Mouse (Mus musculus) effector memory CD4-positive, alpha-beta T cell, adult 5 months (primary cell): ENCODE data around the gene Vmn1r54. TPM values are rescaled to one million over a fixed set of nuclear protein-coding genes. Genes with fewer than 3 reads are reported as not detected.

ENCODE experiments used
- polyA plus RNA-seq: library from polyadenylated mRNA; unstranded; fragments of 100-300 nt; shearing (Covaris generic); gene quantifications from one replicate; pipeline ENCODE4 v1.2.1, GENCODE M21; 2017

The Vmn1r54 gene
- polyA plus RNA-seq = not detected

GRCm38 (mm10) chr6:90246000-90246399 is at the start of gene Vmn1r54:
Vmn1r54 (plus strand) TSS chr6:90246300.

GRCm38 (mm10) chr6:90202493-90202892 is 43.6 kb upstream of the Vmn1r54 start, which contains the start of gene V1ra8:
V1ra8 (plus strand) TSS chr6:90202793.

GRCm38 (mm10) chr6:90224338-90224737 is 21.8 kb upstream of the Vmn1r54 start, which contains the start of gene Vmn1r53:
Vmn1r53 (minus strand) TSS chr6:90224438.

DNA sequence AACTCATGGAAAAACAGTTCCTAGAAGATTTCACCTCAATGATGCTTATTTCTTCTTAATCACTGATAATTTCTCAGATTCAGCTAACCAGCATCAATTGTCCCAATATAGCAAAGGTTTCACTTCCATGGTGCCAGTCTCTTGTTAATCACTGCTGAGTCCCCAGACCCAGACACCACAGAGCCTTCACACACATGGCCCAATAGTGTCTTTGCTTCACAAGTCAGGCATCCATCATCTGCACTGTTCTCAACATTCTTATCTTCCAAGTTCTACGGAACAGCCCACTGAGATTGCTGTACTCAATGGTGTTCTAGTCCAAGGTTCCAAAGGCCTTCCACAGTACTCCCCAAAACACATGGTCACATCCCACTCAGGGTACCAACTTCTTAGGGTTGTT is 54.8 kb downstream of the Vmn1r54 start, which contains the start of gene BC048671:
Gene BC048671 (plus strand): TSS at position 301 of the 400 bp plus-strand sequence.

Other genes starting within 250 kb of the Vmn1r54 start
- gene Vmn1r47, start 230.2 kb upstream of the Vmn1r54 start, polyA plus RNA-seq = not detected
- gene Vmn1r48, start 209.5 kb upstream of the Vmn1r54 start, polyA plus RNA-seq = not detected
- gene Vmn1r49, start 167.8 kb upstream of the Vmn1r54 start, polyA plus RNA-seq = not detected
- gene Vmn1r50, start 144.9 kb upstream of the Vmn1r54 start, polyA plus RNA-seq = not detected
- gene Vmn1r51, start 123.7 kb upstream of the Vmn1r54 start, polyA plus RNA-seq = not detected
- not detected for gene Vmn1r52, start 71.5 kb upstream of the Vmn1r54 start, polyA plus RNA-seq
- not detected for gene V1ra8, start 43.5 kb upstream of the Vmn1r54 start, polyA plus RNA-seq
- gene Vmn1r53, start 21.9 kb upstream of the Vmn1r54 start, polyA plus RNA-seq = not detected
- not detected for gene BC048671, start 54.9 kb downstream of the Vmn1r54 start, polyA plus RNA-seq
- gene Chst13, start 78.9 kb downstream of the Vmn1r54 start, polyA plus RNA-seq = not detected
- not detected for gene Uroc1, start 87.0 kb downstream of the Vmn1r54 start, polyA plus RNA-seq
- 39.2 TPM for gene Zxdc, start 123.2 kb downstream of the Vmn1r54 start, polyA plus RNA-seq
- gene Cfap100, start 182.5 kb downstream of the Vmn1r54 start, polyA plus RNA-seq = 0.20 TPM
- not detected for gene Klf15, start 216.3 kb downstream of the Vmn1r54 start, polyA plus RNA-seq
- 0.81 TPM for gene Aldh1l1, start 240.1 kb downstream of the Vmn1r54 start, polyA plus RNA-seq